Mouse (Mus musculus) liver, embryonic 11.5 days (tissue): ENCODE results near the gene Cetn3. TPM values are rescaled to one million over a fixed set of nuclear protein-coding genes. Genes with fewer than 3 reads are reported as not detected.

ENCODE experiments used
- ATAC-seq: fragments of 200-750 bp; cut with Nextera tagmentation; replicated peaks from 2 replicates; pipeline ENCODE4 v1.8.0; 2017; ENCODE audit warnings: moderate number of reproducible peaks, mild to moderate bottlenecking, moderate TSS enrichment, moderate library complexity; ENCODE audit not compliant: low FRiP score
- DNase-seq: peaks from one replicate; pipeline ENCODE4 v3.0.0-alpha.2; 2017; ENCODE audit warnings: low spot score
- H3K27ac ChIP-seq: fragments of 300-500 bp; sonication (generic); 2 replicates; pipeline ENCODE4 v1.5.1; 2014; ENCODE audit warnings: mild to moderate bottlenecking, low read depth, low read length, control low read depth
- H3K27me3 ChIP-seq: fragments of 300-500 bp; sonication (generic); replicated peaks from 2 replicates; pipeline ENCODE4 v1.6.1; 2014; ENCODE audit warnings: low read length, mixed read lengths; ENCODE audit not compliant: control insufficient read depth, insufficient read depth
- H3K36me3 ChIP-seq: fragments of 300-500 bp; sonication (generic); 2 replicates; pipeline ENCODE4 v1.6.1; 2014; ENCODE audit warnings: mild to moderate bottlenecking, low read length, moderate library complexity, mixed read lengths; ENCODE audit not compliant: control insufficient read depth, insufficient read depth
- H3K4me1 ChIP-seq: fragments of 300-500 bp; sonication (generic); replicated peaks from 2 replicates; pipeline ENCODE4 v1.6.1; 2014; ENCODE audit warnings: low read length, mixed read lengths; ENCODE audit not compliant: control insufficient read depth, insufficient read depth
- H3K4me2 ChIP-seq: fragments of 300-500 bp; sonication (generic); 2 replicates; pipeline ENCODE4 v1.6.1; 2014; ENCODE audit warnings: mild to moderate bottlenecking, control low read depth, moderate library complexity
- H3K4me3 ChIP-seq: fragments of 300-500 bp; sonication (generic); 2 replicates; pipeline ENCODE4 v1.5.1; 2014; ENCODE audit warnings: low read depth, low read length, control low read depth
- H3K9ac ChIP-seq: fragments of 300-500 bp; sonication (generic); 2 replicates; pipeline ENCODE4 v1.6.1; 2014; ENCODE audit warnings: low read depth, low read length, control low read depth
- H3K9me3 ChIP-seq: fragments of 300-500 bp; sonication (generic); 2 replicates; pipeline ENCODE4 v1.6.1; 2016; ENCODE audit warnings: low read length, inconsistent platforms, mixed read lengths; ENCODE audit not compliant: control insufficient read depth
- WGBS: fragments of 180-500 bp; shearing (Covaris S2); extraction: QIAGEN DNeasy Blood & Tissue Kit; methylation state at CpG from one replicate; pipeline ENCODE4 v1.1.7; 2014; 5-methylcytosine and 5-hydroxymethylcytosine counted together
- polyA plus RNA-seq: library from polyadenylated mRNA; unstranded; fragments of >200 nt; fragmentation: Nextera tagmentation; extraction: Ambion mirVana; gene quantifications from 2 replicates; pipeline ENCODE4 v1.2.1, GENCODE M21; 2014

Gene Cetn3
- polyA plus RNA-seq, 1 experiment from 2014 or later: 270 TPM

GRCm38 (mm10) chr13:81761566-81762186, 21.2 kb upstream of the Cetn3 start:
- 34% methylated on average over 14 of the region's 14 CpGs for WGBS
- H3K27ac ChIP-seq: no peak overlapping the region
- no peaks in the 10 kb centered on the region for H3K27me3 ChIP-seq
- no peak overlapping the region for H3K4me3 ChIP-seq
- H3K4me1 ChIP-seq: no peaks in the 10 kb centered on the region
- no peak for DNase-seq
- no peak overlapping the region for H3K9ac ChIP-seq
- H3K36me3 ChIP-seq: no peaks in the 10 kb centered on the region
- no peaks in the 10 kb centered on the region for H3K9me3 ChIP-seq
- H3K4me2 ChIP-seq: peak overlapping the region; percentile 36; the same call in 1 of the 2 replicates
- no peak for ATAC-seq

GRCm38 (mm10) chr13:81764173-81764572, 18.7 kb upstream of the Cetn3 start:
- Histone ChIP-seq H3K36me3 (no peaks in the 10 kb centered on the region), H3K9me3 (no peaks in the 10 kb centered on the region), H3K27me3 (no peaks in the 10 kb centered on the region), H3K4me2 (no peak overlapping the region), H3K27ac (no peak overlapping the region), H3K9ac (no peak overlapping the region), H3K4me3 (no peak overlapping the region), H3K4me1 (no peaks in the 10 kb centered on the region)
- WGBS: 76% methylated on average over 5 of the region's 5 CpGs
- DNase-seq (no peak), ATAC-seq (no peak)

- H3K36me3 ChIP-seq: no peaks in the 10 kb centered on the region
- WGBS: 83% methylated on average over 7 of the region's 7 CpGs
- no peaks in the 10 kb centered on the region for H3K4me1 ChIP-seq
- H3K27me3 ChIP-seq: no peaks in the 10 kb centered on the region
- no peak; the same call in 1 of the 2 replicates for ATAC-seq
- H3K4me2 ChIP-seq: no peak overlapping the region
- no peak overlapping the region for H3K27ac ChIP-seq
- DNase-seq: no peak
- no peak overlapping the region for H3K4me3 ChIP-seq
- H3K9me3 ChIP-seq: no peaks in the 10 kb centered on the region
- H3K9ac ChIP-seq: no peak overlapping the region
Observed at GRCm38 (mm10) chr13:81767038-81767659, 15.7 kb upstream of the Cetn3 start.

GRCm38 (mm10) chr13:81776217-81776616, 6.7 kb upstream of the Cetn3 start:
- H3K36me3 ChIP-seq: no peaks in the 10 kb centered on the region
- no peaks in the 10 kb centered on the region for H3K9me3 ChIP-seq
- no peak for ATAC-seq
- H3K27me3 ChIP-seq: no peaks in the 10 kb centered on the region
- 71% methylated on average over 3 of the region's 3 CpGs for WGBS
- no peak overlapping the region for H3K9ac ChIP-seq
- DNase-seq: no peak
- no peak overlapping the region for H3K4me3 ChIP-seq
- H3K4me1 ChIP-seq: no peaks in the 10 kb centered on the region
- H3K4me2 ChIP-seq: no peak overlapping the region
- H3K27ac ChIP-seq: no peak overlapping the region

GRCm38 (mm10) chr13:81782475-81782874, 402 bp upstream of the Cetn3 start:
- Histone ChIP-seq H3K36me3 (no peaks in the 10 kb centered on the region; the same call in 1 of the 2 replicates), H3K9me3 (no peaks in the 10 kb centered on the region), H3K9ac (peak overlapping the region; percentile 68), H3K4me2 (peak overlapping the region; percentile 82), H3K4me1 (peaks cover 3% of the 10 kb centered on the region; the same call in 1 of the 2 replicates), H3K27ac (peak overlapping the region; percentile 71), H3K27me3 (no peaks in the 10 kb centered on the region), H3K4me3 (peak overlapping the region; percentile 80)
- no peak for DNase-seq
- no peak for ATAC-seq
- WGBS: 36% methylated on average over 9 of the region's 9 CpGs

GRCm38 (mm10) chr13:81783405-81784342, 797 bp downstream of the Cetn3 start:
- DNase-seq (peak; percentile 98), ATAC-seq (peak; percentile 96)
- H3K36me3 ChIP-seq: peaks cover 3% of the 10 kb centered on the region; the same call in 1 of the 2 replicates
- peak overlapping the region; percentile 80 for H3K4me3 ChIP-seq
- WGBS: under 1% methylated on average over 62 of the region's 62 CpGs
- H3K27me3 ChIP-seq: no peaks in the 10 kb centered on the region
- peak overlapping the region; percentile 69 for H3K4me2 ChIP-seq
- H3K4me1 ChIP-seq: peaks cover 3% of the 10 kb centered on the region; the same call in 1 of the 2 replicates
- H3K27ac ChIP-seq: peak overlapping the region; percentile 98
- H3K9me3 ChIP-seq: no peaks in the 10 kb centered on the region
- peak overlapping the region; percentile 94 for H3K9ac ChIP-seq

GRCm38 (mm10) chr13:81785766-81786480, 3.0 kb downstream of the Cetn3 start:
- no peak overlapping the region for H3K9ac ChIP-seq
- peaks cover 3% of the 10 kb centered on the region; the same call in 1 of the 2 replicates for H3K36me3 ChIP-seq
- no peak overlapping the region for H3K4me3 ChIP-seq
- no peaks in the 10 kb centered on the region for H3K27me3 ChIP-seq
- no peak overlapping the region for H3K27ac ChIP-seq
- H3K4me1 ChIP-seq: peaks cover 3% of the 10 kb centered on the region; the same call in 1 of the 2 replicates
- DNase-seq: no peak
- WGBS: 84% methylated on average over 11 of the region's 11 CpGs
- H3K9me3 ChIP-seq: no peaks in the 10 kb centered on the region
- no peak overlapping the region for H3K4me2 ChIP-seq
- ATAC-seq: no peak

GRCm38 (mm10) chr13:81790160-81790559, 7.3 kb downstream of the Cetn3 start:
- H3K27ac ChIP-seq: no peak overlapping the region
- H3K4me1 ChIP-seq: no peaks in the 10 kb centered on the region; the same call in 1 of the 2 replicates
- ATAC-seq (no peak), DNase-seq (no peak)
- no peak overlapping the region for H3K4me2 ChIP-seq
- no peaks in the 10 kb centered on the region for H3K9me3 ChIP-seq
- H3K36me3 ChIP-seq: peaks cover 3% of the 10 kb centered on the region; the same call in 1 of the 2 replicates
- WGBS: 95% methylated on average over 8 of the region's 8 CpGs
- no peaks in the 10 kb centered on the region for H3K27me3 ChIP-seq
- H3K9ac ChIP-seq: no peak overlapping the region
- no peak overlapping the region for H3K4me3 ChIP-seq
